In genomic region chr9:108153516-108154448, GRCm38 (mm10) we compare ENCODE assay signal across 8 mouse cellular contexts. TPM values are rescaled to one million over a fixed set of nuclear protein-coding genes. Genes with fewer than 3 reads are reported as not detected.
A peak's percentile ranks its signal among the peaks of the same experiment; 100 is the strongest.
DNase-seq lines count a peak whose midpoint lies in the region; ATAC-seq and TF ChIP-seq lines count a peak whose summit lies in the region.
"Had no signal": no experiment of that assay in that cellular context is flagged by ENCODE, and none has a peak within 500 bp of the region (broad histone marks: within the 10 kb centered on the region; RNA-seq: fewer than 3 reads in every experiment).

No protein-coding gene starts in this region.

- WGBS in midbrain, embryonic 11.5 days: 84% methylated on average over 12 of the region's 12 CpGs
- 90% methylated on average over 12 of the region's 12 CpGs for WGBS in midbrain, embryonic 14.5 days

- no peaks in the 10 kb centered on the region for H3K9me3 ChIP-seq in midbrain, embryonic 11.5 days (ENCODE audit: control insufficient read depth, low read length)
- H3K9me3 ChIP-seq in midbrain, embryonic 14.5 days (ENCODE audit: control insufficient read depth, low read length): no peaks in the 10 kb centered on the region

- TF ChIP-seq POLR2A in cortical plate, adult 2 months (IDR thresholded peaks at IDR 0.05; ENCODE audit: extremely low read depth, insufficient read depth, low read length): no peak

- no peak overlapping the region for H3K4me3 ChIP-seq in midbrain, embryonic 11.5 days (ENCODE audit: low read depth, low read length)
- H3K4me3 ChIP-seq in midbrain, embryonic 14.5 days (replicated peaks; ENCODE audit: low read depth, low read length): no peak overlapping the region
- H3K4me3 ChIP-seq in cortical plate, adult 2 months (ENCODE audit: insufficient read depth, low read length): no peak overlapping the region

- DNase-seq in midbrain, embryonic 11.5 days (ENCODE audit: low spot score, missing footprints): peak; percentile 59
- DNase-seq in midbrain, embryonic 14.5 days: no peak
- DNase-seq in cerebellum, adult 18-20 months: peak; percentile 92 to 96
- DNase-seq in heart, postnatal 4 days: no peak
- no peak for DNase-seq in kidney, postnatal 36 days

- peaks cover 3% of the 10 kb centered on the region for H3K4me1 ChIP-seq in midbrain, embryonic 11.5 days (ENCODE audit: control insufficient read depth, insufficient read depth, low read length)
- H3K4me1 ChIP-seq in midbrain, embryonic 14.5 days (ENCODE audit: control insufficient read depth, insufficient read depth, low read length): no peaks in the 10 kb centered on the region
- H3K4me1 ChIP-seq in cortical plate, adult 2 months (ENCODE audit: control insufficient read depth, insufficient read depth, low read length): peaks cover 24% of the 10 kb centered on the region

- ATAC-seq in midbrain, embryonic 11.5 days (ENCODE audit: low FRiP score): no peak
- ATAC-seq in midbrain, embryonic 14.5 days (ENCODE audit: low FRiP score, low TSS enrichment): no peak
- peak; percentile 78 for ATAC-seq in megakaryocyte progenitor cell, adult 5-6 weeks (replicated peaks; ENCODE audit: poor library complexity)

- H3K4me2 ChIP-seq in midbrain, embryonic 11.5 days: no peak overlapping the region
- no peak overlapping the region for H3K4me2 ChIP-seq in midbrain, embryonic 14.5 days (ENCODE audit: low read length)

- no peak overlapping the region for H3K9ac ChIP-seq in midbrain, embryonic 11.5 days (ENCODE audit: low read length)
- no peak overlapping the region for H3K9ac ChIP-seq in midbrain, embryonic 14.5 days (replicated peaks; ENCODE audit: low read length)
- H3K9ac ChIP-seq: liver, embryonic 14.5 days had no signal

- no peaks in the 10 kb centered on the region for H3K36me3 ChIP-seq in midbrain, embryonic 11.5 days (ENCODE audit: control insufficient read depth, insufficient read depth, low read length)
- H3K36me3 ChIP-seq in midbrain, embryonic 14.5 days (ENCODE audit: control insufficient read depth, insufficient read depth, low read length): no peaks in the 10 kb centered on the region

- no peak overlapping the region for H3K27ac ChIP-seq in midbrain, embryonic 11.5 days (ENCODE audit: low read depth, low read length)
- no peak overlapping the region for H3K27ac ChIP-seq in midbrain, embryonic 14.5 days (replicated peaks; ENCODE audit: low read depth, low read length)
- peak overlapping the region; percentile 57 for H3K27ac ChIP-seq in cortical plate, adult 2 months (ENCODE audit: insufficient read depth, low read length)
- H3K27ac ChIP-seq: liver, embryonic 14.5 days had no signal

- no peak for TF ChIP-seq CTCF in cortical plate, adult 2 months (IDR thresholded peaks at IDR 0.05; ENCODE audit: extremely low read depth, insufficient read depth, low read length)

- H3K27me3 ChIP-seq in midbrain, embryonic 11.5 days (ENCODE audit: control insufficient read depth, insufficient read depth, low read length): no peaks in the 10 kb centered on the region
- no peaks in the 10 kb centered on the region for H3K27me3 ChIP-seq in midbrain, embryonic 14.5 days (ENCODE audit: control insufficient read depth, insufficient read depth, low read length)

RNA-seq across cellular contexts. Expression of gene Bsn, which starts 36.4 kb away (rescaled TPM):
- polyA plus RNA-seq in midbrain, embryonic 11.5 days (2014; fragmentation: Nextera tagmentation; extraction: Ambion mirVana): 2.4 TPM in 2 replicates
- 14.2 and 14.7 TPM in 2 replicates for polyA plus RNA-seq in midbrain, embryonic 14.5 days (2014; fragmentation: Nextera tagmentation; extraction: Ambion mirVana)
- 105 and 106 TPM in 2 replicates for polyA plus RNA-seq in cortical plate, adult 2 months (2012; rRNA removed)
- 4.7 and 5.5 TPM in 2 replicates for total RNA-seq in megakaryocyte progenitor cell, adult 5-6 weeks (2015)
- 3.2 and 4.0 TPM in 2 replicates for total RNA-seq in megakaryocyte progenitor cell, adult 5-6 weeks (2017)
- total RNA-seq in heart, postnatal 4 days (2021): under 1 TPM; 0.07 to 0.11 TPM

RNA-seq across cellular contexts. Expression of gene Apeh, which starts 59.4 kb away (rescaled TPM):
- 53.0 and 67.3 TPM in 2 replicates for polyA plus RNA-seq in midbrain, embryonic 11.5 days (2014; fragmentation: Nextera tagmentation; extraction: Ambion mirVana)
- 38.0 and 43.8 TPM in 2 replicates for polyA plus RNA-seq in midbrain, embryonic 14.5 days (2014; fragmentation: Nextera tagmentation; extraction: Ambion mirVana)
- polyA plus RNA-seq in cortical plate, adult 2 months (2012; rRNA removed): 26.1 TPM in 2 replicates
- total RNA-seq in megakaryocyte progenitor cell, adult 5-6 weeks (2015): 45.9 and 64.3 TPM in 2 replicates
- total RNA-seq in megakaryocyte progenitor cell, adult 5-6 weeks (2017): 71.0 and 110 TPM in 2 replicates
- total RNA-seq in heart, postnatal 4 days (2021): 10 to 100 TPM; 42.2 to 45.1 TPM

Comparison
In these comparisons a context has a peak if more than half of its experiments do, and no peak if none do; other contexts are left out.
1. DNase-seq: peak in midbrain, embryonic 11.5 days (single experiment) and cerebellum, adult 18-20 months (2 of 2); none in midbrain, embryonic 14.5 days (single experiment), heart, postnatal 4 days (single experiment) and kidney, postnatal 36 days (0 of 2).